Mouse (Mus musculus) CH12.LX (cell line): ENCODE measurements at regions not wholly inside any gene's neighbourhood (a gene's known extent, or its start where the extent isn't known, plus 50 kb on each side); places are given as distances from the start of the nearest gene placed in this dataset.

ENCODE experiments used
- DNase-seq: peaks from one replicate; pipeline ENCODE4 v3.0.0-alpha.2; 2013; ENCODE audit errors: extremely low read depth
- H3K27ac ChIP-seq: 2 replicates; pipeline ENCODE4 v1.5.1; 2012; ENCODE audit warnings: low read depth, mild to moderate bottlenecking, control low read depth, moderate library complexity; ENCODE audit not compliant: insufficient read depth
- H3K27me3 ChIP-seq: replicated peaks from 2 replicates; pipeline ENCODE3; 2012; ENCODE audit warnings: inconsistent platforms
- H3K36me3 ChIP-seq, 2 experiments: replicated peaks in 1 of 2; 2 replicates each; pipeline versions ENCODE3 to v1.6.1; 2012; ENCODE audit warnings: inconsistent platforms in 1 of 2, low read length in 1 of 2, mild to moderate bottlenecking in 1 of 2, mixed read lengths in 1 of 2, moderate library complexity in 1 of 2; ENCODE audit not compliant: control insufficient read depth in 1 of 2, insufficient read depth in 1 of 2
- H3K4me1 ChIP-seq, 2 experiments: 2 replicates each; pipeline ENCODE4 v1.6.1; 2012; ENCODE audit warnings: inconsistent platforms in 1 of 2, moderate library complexity in 1 of 2; ENCODE audit not compliant: insufficient read depth in 2 of 2, control insufficient read depth in 1 of 2
- H3K4me2 ChIP-seq: 2 replicates; pipeline ENCODE4 v1.6.1; 2012; ENCODE audit warnings: low read depth, mild to moderate bottlenecking, control low read depth; ENCODE audit not compliant: poor library complexity, insufficient read depth, severe bottlenecking
- H3K4me3 ChIP-seq, 3 experiments: fragments of 150-350 bp in 1 of 3; sonication (generic) in 1 of 3; replicated peaks in 1 of 3; 2 replicates each; pipeline versions ENCODE3 to v1.5.1; 2011 to 2012; ENCODE audit warnings: low read depth in 2 of 3, low read length in 2 of 3, mild to moderate bottlenecking in 2 of 3, moderate library complexity in 2 of 3, control low read depth in 1 of 3, improper control_type of control experiment in 1 of 3, inconsistent platforms in 1 of 3, mixed read lengths in 1 of 3; ENCODE audit not compliant: poor library complexity in 1 of 3
- H3K79me2 ChIP-seq: replicated peaks from 2 replicates; pipeline ENCODE4 v1.6.1; 2012; ENCODE audit warnings: mild to moderate bottlenecking, moderate library complexity; ENCODE audit not compliant: control insufficient read depth, poor library complexity, insufficient read depth, severe bottlenecking; ENCODE audit errors: extremely low read depth
- H3K9ac ChIP-seq: 2 replicates; pipeline ENCODE4 v1.6.1; 2012; ENCODE audit warnings: low read depth, mild to moderate bottlenecking, control low read depth, moderate library complexity; ENCODE audit not compliant: insufficient read depth
- H3K9me3 ChIP-seq: replicated peaks from 2 replicates; pipeline ENCODE3; 2012; ENCODE audit warnings: low read length, inconsistent platforms, mixed read lengths
- BHLHE40 ChIP-seq: IDR thresholded peaks from 2 replicates; pipeline ENCODE4 v1.6.1; 2011; ENCODE audit warnings: mild to moderate bottlenecking, low read depth, low read length, improper control_type of control experiment
- CHD2 ChIP-seq: IDR thresholded peaks from 2 replicates; pipeline ENCODE4 v1.6.1; 2011; ENCODE audit warnings: low read length, improper control_type of control experiment
- CTCF ChIP-seq, 2 experiments: IDR thresholded peaks in 1 of 2; conservative IDR thresholded peaks in 1 of 2; 2 replicates each; pipeline ENCODE4 v1.5.1; 2011 to 2012; ENCODE audit warnings: low read depth in 2 of 2, low read length in 2 of 2, improper control_type of control experiment in 1 of 2, inconsistent platforms in 1 of 2, mild to moderate bottlenecking in 1 of 2, moderate library complexity in 1 of 2
- ELF1 ChIP-seq: IDR thresholded peaks from 2 replicates; pipeline ENCODE4 v1.6.1; 2014; ENCODE audit warnings: low read depth, mild to moderate bottlenecking, inconsistent platforms, low read length, improper control_type of control experiment
- EP300 ChIP-seq: IDR thresholded peaks from 2 replicates; pipeline ENCODE4 v1.6.1; 2011; ENCODE audit warnings: low read length, improper control_type of control experiment
- ETS1 ChIP-seq: conservative IDR thresholded peaks from 2 replicates; pipeline ENCODE4 v1.6.1; 2012; ENCODE audit warnings: low read depth, mild to moderate bottlenecking, inconsistent platforms, low read length, improper control_type of control experiment, moderate library complexity
- GABPA ChIP-seq: IDR thresholded peaks from 2 replicates; pipeline ENCODE4 v1.6.1; 2012; ENCODE audit warnings: low read depth, low read length, improper control_type of control experiment, inconsistent platforms; ENCODE audit not compliant: insufficient replicate concordance
- HCFC1 ChIP-seq: IDR thresholded peaks from 2 replicates; pipeline ENCODE4 v1.6.1; 2012; ENCODE audit warnings: low read depth, mild to moderate bottlenecking, inconsistent platforms, low read length, improper control_type of control experiment
- IRF4 ChIP-seq: IDR thresholded peaks from 2 replicates; pipeline ENCODE4 v1.6.1; 2014; ENCODE audit warnings: low read depth, mild to moderate bottlenecking, inconsistent platforms, low read length, improper control_type of control experiment
- JUN ChIP-seq: IDR thresholded peaks from 2 replicates; pipeline ENCODE4 v1.6.1; 2011; ENCODE audit warnings: low read depth, mild to moderate bottlenecking, low read length, improper control_type of control experiment, moderate library complexity; ENCODE audit not compliant: insufficient read depth
- JUND ChIP-seq: conservative IDR thresholded peaks from 2 replicates; pipeline ENCODE4 v1.6.1; 2011; ENCODE audit warnings: low read depth, low read length, improper control_type of control experiment
- KAT2A ChIP-seq: IDR thresholded peaks from 2 replicates; pipeline ENCODE4 v1.6.1; 2012; ENCODE audit warnings: low read length, improper control_type of control experiment, inconsistent platforms; ENCODE audit not compliant: insufficient replicate concordance
- MAFK ChIP-seq: IDR thresholded peaks from 2 replicates; pipeline ENCODE4 v1.6.1; 2011; ENCODE audit warnings: low read length, improper control_type of control experiment; ENCODE audit not compliant: insufficient replicate concordance
- MAX ChIP-seq: IDR thresholded peaks from 2 replicates; pipeline ENCODE4 v1.6.1; 2011; ENCODE audit warnings: low read length, improper control_type of control experiment
- MAZ ChIP-seq: IDR thresholded peaks from 2 replicates; pipeline ENCODE4 v1.6.1; 2012; ENCODE audit warnings: low read depth, mild to moderate bottlenecking, inconsistent platforms, low read length, improper control_type of control experiment, moderate library complexity
- MEF2A ChIP-seq: IDR thresholded peaks from 2 replicates; pipeline ENCODE4 v1.6.1; 2014; ENCODE audit warnings: low read depth, mild to moderate bottlenecking, inconsistent platforms, low read length, improper control_type of control experiment, borderline replicate concordance
- MXI1 ChIP-seq: IDR thresholded peaks from 2 replicates; pipeline ENCODE4 v1.6.1; 2011; ENCODE audit warnings: mild to moderate bottlenecking, low read depth, low read length, improper control_type of control experiment
- MYC ChIP-seq: IDR thresholded peaks from 2 replicates; pipeline ENCODE4 v1.6.1; 2011; ENCODE audit warnings: low read depth, mild to moderate bottlenecking, improper control_type of control experiment, low read length
- NELFE ChIP-seq: IDR thresholded peaks from 2 replicates; pipeline ENCODE4 v1.6.1; 2011; ENCODE audit warnings: low read depth, low read length, improper control_type of control experiment
- NRF1 ChIP-seq: IDR thresholded peaks from 2 replicates; pipeline ENCODE4 v1.6.1; 2014; ENCODE audit warnings: low read depth, mild to moderate bottlenecking, inconsistent platforms, low read length, improper control_type of control experiment, moderate library complexity
- PAX5 ChIP-seq: IDR thresholded peaks from 2 replicates; pipeline ENCODE4 v1.6.1; 2012; ENCODE audit warnings: low read length, inconsistent platforms, mixed read lengths
- POLR2A ChIP-seq: IDR thresholded peaks from 2 replicates; pipeline ENCODE4 v1.6.1; 2011; ENCODE audit warnings: low read depth, mild to moderate bottlenecking, improper control_type of control experiment, low read length
- POLR2AphosphoS2 ChIP-seq: IDR thresholded peaks from 2 replicates; pipeline ENCODE4 v1.6.1; 2011; ENCODE audit warnings: low read depth, low read length, improper control_type of control experiment
- RAD21 ChIP-seq: IDR thresholded peaks from 2 replicates; pipeline ENCODE4 v1.6.1; 2011; ENCODE audit warnings: low read depth, mild to moderate bottlenecking, low read length, improper control_type of control experiment, moderate library complexity
- RCOR1 ChIP-seq: conservative IDR thresholded peaks from 2 replicates; pipeline ENCODE4 v1.6.1; 2012; ENCODE audit warnings: low read depth, mild to moderate bottlenecking, inconsistent platforms, low read length, improper control_type of control experiment
- SIN3A ChIP-seq: IDR thresholded peaks from 2 replicates; pipeline ENCODE4 v1.6.1; 2012; ENCODE audit warnings: low read length, improper control_type of control experiment, inconsistent platforms
- SMC3 ChIP-seq: IDR thresholded peaks from 2 replicates; pipeline ENCODE4 v1.6.1; 2011; ENCODE audit warnings: low read depth, low read length, improper control_type of control experiment
- TBP ChIP-seq: conservative IDR thresholded peaks from 2 replicates; pipeline ENCODE4 v1.6.1; 2011; ENCODE audit warnings: low read depth, low read length, improper control_type of control experiment
- TCF12 ChIP-seq: IDR thresholded peaks from 2 replicates; pipeline ENCODE4 v1.6.1; 2014; ENCODE audit warnings: low read depth, mild to moderate bottlenecking, inconsistent platforms, low read length, improper control_type of control experiment
- UBTF ChIP-seq: IDR thresholded peaks from 2 replicates; pipeline ENCODE4 v1.6.1; 2012; ENCODE audit warnings: low read depth, mild to moderate bottlenecking, inconsistent platforms, low read length, improper control_type of control experiment, moderate library complexity
- USF2 ChIP-seq: conservative IDR thresholded peaks from 2 replicates; pipeline ENCODE4 v1.6.1; 2011; ENCODE audit warnings: low read depth, low read length, improper control_type of control experiment
- ZC3H11A ChIP-seq: IDR thresholded peaks from 2 replicates; pipeline ENCODE4 v1.6.1; 2012; ENCODE audit warnings: low read depth, mild to moderate bottlenecking, inconsistent platforms, low read length, improper control_type of control experiment
- ZKSCAN1 ChIP-seq: IDR thresholded peaks from 2 replicates; pipeline ENCODE4 v1.6.1; 2012; ENCODE audit warnings: low read depth, inconsistent platforms, low read length, improper control_type of control experiment, borderline replicate concordance
- ZMIZ1 ChIP-seq: IDR thresholded peaks from 2 replicates; pipeline ENCODE4 v1.6.1; 2012; ENCODE audit warnings: low read depth, mild to moderate bottlenecking, inconsistent platforms, low read length, improper control_type of control experiment
- ZNF384 ChIP-seq: IDR thresholded peaks from 2 replicates; pipeline ENCODE4 v1.6.1; 2012; ENCODE audit warnings: low read depth, low read length, improper control_type of control experiment, inconsistent platforms
- dilution Hi-C: fragments of 300-500 bp; cut with MboI; formaldehyde crosslinking; loops from 2 replicates; pipeline ENCODE4 v1.14.3; 2020; ENCODE audit warnings: low sequenced_read_pairs; ENCODE audit not compliant: extremely low pct_unique_long_range_greater_than_20kb, extremely low pct_ligation_motif_present
- in situ Hi-C: fragments of 300-500 bp; cut with MboI; formaldehyde crosslinking; loops from 3 replicates; pipeline ENCODE4 v1.14.3; 2019; ENCODE audit warnings: low sequenced_read_pairs, low pct_ligation_motif_present, low pct_unique_long_range_greater_than_20kb, mixed read lengths

- no peak for TF ChIP-seq ZC3H11A
- no peak for TF ChIP-seq BHLHE40
- peak; percentile 48; the same call in 1 of the 2 replicates for TF ChIP-seq EP300
- peak; percentile 35; the same call in 1 of the 2 replicates for TF ChIP-seq IRF4
- TF ChIP-seq USF2, result no peak
- no peak for TF ChIP-seq PAX5
- peak; percentile 85 for TF ChIP-seq ZNF384
- TF ChIP-seq RCOR1, result no peak
- TF ChIP-seq SIN3A, result 0 out of 2 replicates have a peak, but pooled peaks have one; percentile 35
- TF ChIP-seq MYC, result no peak
- no peak for TF ChIP-seq MAZ
- no peak for TF ChIP-seq MAX
- TF ChIP-seq NELFE, result no peak
- TF ChIP-seq UBTF, result no peak
- no peak for TF ChIP-seq HCFC1
- TF ChIP-seq POLR2AphosphoS2, result no peak
- no peak for TF ChIP-seq GABPA
- TF ChIP-seq ELF1, result 0 out of 2 replicates have a peak, but pooled peaks have one; percentile 22
- no peak for TF ChIP-seq ZMIZ1
- TF ChIP-seq RAD21, result no peak
- TF ChIP-seq MAFK, result 0 out of 2 replicates have a peak, but pooled peaks have one; percentile 31
- peak; percentile 28 for TF ChIP-seq JUND
- no peak for TF ChIP-seq CHD2
- TF ChIP-seq CTCF (conservative IDR thresholded peaks at IDR 0.05 in 1 of 2, IDR thresholded peaks at IDR 0.05 in 1 of 2; ENCODE audit: low read depth in 2 of 2, low read length in 2 of 2), result no peak
- TF ChIP-seq ETS1, result no peak
- no peak for TF ChIP-seq SMC3
- no peak for TF ChIP-seq TCF12
- no peak for TF ChIP-seq ZKSCAN1
- TF ChIP-seq MXI1, result no peak
- TF ChIP-seq NRF1, result no peak
- no peak for TF ChIP-seq POLR2A
- TF ChIP-seq MEF2A, result peak; percentile 76; the same call in 1 of the 2 replicates
- no peak for TF ChIP-seq TBP
- TF ChIP-seq KAT2A, result no peak
- TF ChIP-seq JUN, result no peak
- Histone ChIP-seq H3K79me2 (no peaks in the 10 kb centered on the region), H3K36me3 (no peaks in the 10 kb centered on the region), H3K4me1 (peaks cover 4 to 10% of the 10 kb centered on the region in 2 experiments; a peak in 3 of 4 replicates), H3K27me3 (no peaks in the 10 kb centered on the region), H3K4me2 (no peak overlapping the region), H3K27ac (no peak overlapping the region), H3K9me3 (no peaks in the 10 kb centered on the region), H3K9ac (no peak overlapping the region), H3K4me3 (no peak overlapping the region)
- peak; percentile 51 for DNase-seq
- in situ Hi-C loops, result no loop called here
- dilution Hi-C loops, result no loop called here
Measured at GRCm38 (mm10) chr3:137191009-137191408, 149.9 kb upstream of the Emcn start.
